Mouse (Mus musculus): Measurements from ENCODE around the gene Pigk.
A peak's percentile ranks its signal among the peaks of the same experiment; 100 is the strongest.

The Pigk gene

GRCm38 (mm10) chr3:152733011-152733410 is 19.1 kb downstream of the Pigk start:
- DNase-seq = no peak

GRCm38 (mm10) chr3:152733513-152733912 is 19.6 kb downstream of the Pigk start:
- DNase-seq = no peak

DNA sequence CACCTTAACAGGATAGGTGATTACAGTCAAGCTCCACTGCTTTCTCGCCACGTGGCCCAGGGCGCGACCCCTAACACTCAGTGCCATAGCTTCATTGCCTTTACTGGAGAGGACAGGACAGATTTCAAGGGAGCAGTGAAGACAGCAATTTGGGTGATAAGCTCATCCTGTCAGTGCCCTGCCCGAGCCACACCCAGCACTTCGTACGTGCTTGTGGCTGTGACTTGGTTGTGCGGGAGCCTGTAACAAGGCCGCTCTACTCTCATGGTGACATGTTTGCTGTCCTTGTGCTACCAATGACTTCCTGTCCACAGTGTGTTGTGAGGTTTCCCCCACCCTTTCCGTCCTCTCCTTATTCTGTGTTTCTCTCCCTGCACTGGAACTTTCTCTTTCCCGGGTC is 20.2 kb downstream of the Pigk start:
- DNase-seq = no peak

DNA sequence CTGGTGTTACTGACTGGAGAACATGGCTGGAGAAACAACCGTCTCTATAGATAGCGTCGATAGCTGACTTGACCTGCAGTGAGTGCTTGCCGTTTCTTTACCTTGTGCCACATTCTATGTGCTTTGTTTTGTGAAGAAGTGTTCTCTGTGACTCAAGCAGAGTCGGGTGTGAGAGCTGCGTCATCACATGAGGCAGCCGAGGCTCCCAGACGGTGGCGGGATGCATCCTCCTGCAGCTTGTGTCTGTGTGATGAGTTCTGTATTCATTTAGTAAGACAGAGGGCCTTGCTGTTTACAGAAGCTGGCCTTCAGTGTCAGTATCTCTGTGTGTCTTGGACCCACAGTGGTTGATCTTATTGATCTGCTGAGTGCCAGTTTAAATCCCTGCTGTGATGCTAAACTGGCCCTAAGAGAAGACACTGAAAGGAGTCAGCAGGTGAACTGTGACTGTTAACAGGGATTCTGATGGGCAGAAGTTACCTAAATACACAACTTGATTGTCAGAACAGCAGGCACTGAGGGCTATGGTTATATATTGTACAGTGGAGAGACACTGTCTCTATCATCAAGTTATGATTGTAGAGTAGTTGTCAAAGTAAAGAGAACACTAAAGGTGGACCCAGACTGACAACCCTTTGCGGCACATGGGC is 21.8 kb downstream of the Pigk start:
- no peak for DNase-seq

DNA sequence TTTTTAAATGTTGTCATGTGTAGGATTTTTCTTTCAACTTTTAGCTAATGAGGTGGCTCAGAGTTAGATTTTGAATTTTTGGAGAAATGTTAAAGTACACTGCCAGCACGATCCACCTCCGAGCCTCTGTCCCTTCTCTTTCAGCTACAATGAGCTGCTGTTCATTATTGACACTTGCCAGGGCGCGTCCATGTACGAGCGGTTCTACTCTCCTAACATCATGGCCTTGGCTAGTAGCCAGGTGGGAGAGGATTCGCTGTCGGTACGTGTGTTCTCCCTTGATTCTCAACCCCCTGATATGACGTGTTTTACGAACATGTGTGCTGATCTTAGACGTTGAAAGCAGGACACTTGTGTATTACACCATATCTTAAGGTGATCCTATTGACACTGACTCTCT is 30.4 kb downstream of the Pigk start:
- no peak for DNase-seq

GRCm38 (mm10) chr3:152745611-152746010 is 31.7 kb downstream of the Pigk start:
- DNase-seq = peak; percentile 45

DNA sequence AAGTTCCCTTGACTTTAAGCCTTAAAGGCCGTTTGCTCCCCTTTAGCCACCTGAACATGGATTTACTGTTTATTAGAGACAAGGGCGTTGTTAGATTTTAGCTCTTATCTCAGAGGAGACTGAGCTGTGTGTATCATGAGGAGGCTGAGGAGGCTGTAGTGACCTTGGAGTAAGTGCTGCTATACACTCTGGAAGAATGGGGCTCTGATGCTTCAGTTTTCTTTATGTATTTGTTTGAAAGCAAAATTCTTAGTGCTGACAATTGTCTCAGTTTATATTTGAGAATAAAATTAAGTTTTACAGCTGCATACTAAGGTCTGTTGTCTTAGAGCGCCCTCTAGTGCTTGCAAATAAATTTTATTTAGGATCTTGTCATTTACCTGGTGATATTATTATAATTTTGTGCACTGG is 35.6 kb downstream of the Pigk start:
- peak; percentile 54 for DNase-seq

DNA sequence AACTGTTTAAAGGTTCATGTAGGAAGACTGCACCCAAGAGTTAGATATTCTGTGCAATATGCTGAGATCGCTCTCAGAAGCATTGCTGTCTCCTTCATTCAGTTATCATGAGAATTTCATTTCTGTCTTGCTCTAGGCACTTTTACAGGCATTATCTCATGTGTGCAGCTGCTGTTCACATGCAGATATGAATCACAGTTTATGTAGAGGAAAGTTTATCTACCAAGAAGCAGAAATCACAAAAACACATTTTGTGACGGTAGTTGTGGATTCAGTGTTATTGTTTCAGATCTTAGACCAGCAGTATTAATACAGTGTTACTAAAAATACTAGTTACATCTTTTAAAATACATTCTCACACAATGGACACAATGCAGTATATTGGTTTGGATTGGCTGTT is 36.0 kb downstream of the Pigk start:
- DNase-seq = no peak

- no peak for DNase-seq
Observed at GRCm38 (mm10) chr3:152752911-152753310, 39.0 kb downstream of the Pigk start.

GRCm38 (mm10) chr3:152753345-152753744 is 39.4 kb downstream of the Pigk start:
- DNase-seq = no peak

- DNase-seq = peak; percentile 71
Observed at GRCm38 (mm10) chr3:152753920-152754764, 40.2 kb downstream of the Pigk start.

- DNase-seq = no peak
Observed at GRCm38 (mm10) chr3:152755515-152755914, 41.6 kb downstream of the Pigk start.

GRCm38 (mm10) chr3:152756896-152757295 is 43.0 kb downstream of the Pigk start:
- DNase-seq = no peak

DNA sequence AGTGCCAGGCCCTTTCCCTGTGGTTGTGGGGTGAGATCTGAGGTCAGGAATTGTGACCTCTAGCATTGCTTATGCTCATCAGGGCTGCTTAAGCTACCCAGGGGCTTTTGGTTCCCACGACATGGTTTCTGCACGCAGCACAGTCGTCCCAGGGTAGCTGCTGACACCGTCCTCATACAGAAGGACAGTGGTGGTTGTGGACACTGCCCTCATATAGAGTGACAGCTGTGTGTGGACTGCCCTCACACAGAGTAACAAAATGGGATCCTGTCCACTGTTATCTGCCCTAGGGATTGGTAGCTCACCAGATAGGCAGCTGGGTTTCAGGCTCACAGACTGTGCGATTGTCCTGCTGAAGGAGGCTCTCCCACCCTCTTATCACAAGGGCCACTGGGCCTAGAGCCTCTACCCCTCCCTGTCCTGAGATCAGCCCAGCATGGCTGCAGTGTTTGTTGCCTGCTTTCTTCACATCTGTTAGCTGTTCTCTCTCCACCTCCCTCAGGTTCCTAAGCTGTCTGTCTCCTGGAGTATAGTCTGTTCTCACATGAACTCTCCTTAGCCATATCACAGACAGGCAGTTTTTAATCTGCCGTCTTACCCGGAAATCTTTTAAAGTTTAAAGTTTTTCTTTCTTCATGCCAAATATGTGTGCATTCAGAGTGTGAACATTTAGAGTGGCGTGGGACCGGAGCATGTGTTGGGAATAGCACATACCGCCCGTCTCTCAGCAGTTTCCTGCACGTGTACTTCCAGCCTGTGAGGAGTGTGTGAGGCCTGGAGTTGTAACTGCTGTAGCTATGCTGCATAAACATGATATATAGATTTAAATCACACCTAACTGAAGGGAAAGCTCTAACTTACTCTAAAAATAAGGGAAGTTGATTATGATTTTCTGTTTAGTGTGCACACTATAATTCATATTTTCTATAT is 43.8 kb downstream of the Pigk start:
- DNase-seq = no peak

GRCm38 (mm10) chr3:152758500-152759032 is 44.7 kb downstream of the Pigk start:
- DNase-seq = no peak

DNA sequence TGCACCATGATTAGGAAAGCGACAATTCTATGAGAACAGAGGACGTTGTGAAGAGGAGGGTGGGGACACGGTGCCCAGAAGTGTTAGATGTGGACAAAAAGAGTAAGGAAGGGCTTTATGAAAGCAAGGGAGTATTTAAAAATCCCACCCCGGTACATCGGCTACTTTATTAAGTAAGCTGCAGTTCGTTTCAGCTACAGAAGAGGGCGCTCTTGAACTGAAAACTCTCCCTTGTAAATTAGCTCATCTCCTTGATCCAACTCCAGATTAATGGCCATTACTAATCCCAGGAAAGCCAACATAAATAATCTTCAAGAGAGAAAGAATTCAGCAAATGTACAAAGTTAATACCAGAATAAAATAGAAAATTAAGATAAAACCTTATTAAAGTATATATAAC is 47.2 kb downstream of the Pigk start:
- peak; percentile 71 for DNase-seq

GRCm38 (mm10) chr3:152761661-152762060 is 47.8 kb downstream of the Pigk start:
- DNase-seq = no peak

GRCm38 (mm10) chr3:152762302-152762701 is 48.4 kb downstream of the Pigk start:
- no peak for DNase-seq

- DNase-seq = no peak
Observed at GRCm38 (mm10) chr3:152763139-152763882, 49.4 kb downstream of the Pigk start.

DNA sequence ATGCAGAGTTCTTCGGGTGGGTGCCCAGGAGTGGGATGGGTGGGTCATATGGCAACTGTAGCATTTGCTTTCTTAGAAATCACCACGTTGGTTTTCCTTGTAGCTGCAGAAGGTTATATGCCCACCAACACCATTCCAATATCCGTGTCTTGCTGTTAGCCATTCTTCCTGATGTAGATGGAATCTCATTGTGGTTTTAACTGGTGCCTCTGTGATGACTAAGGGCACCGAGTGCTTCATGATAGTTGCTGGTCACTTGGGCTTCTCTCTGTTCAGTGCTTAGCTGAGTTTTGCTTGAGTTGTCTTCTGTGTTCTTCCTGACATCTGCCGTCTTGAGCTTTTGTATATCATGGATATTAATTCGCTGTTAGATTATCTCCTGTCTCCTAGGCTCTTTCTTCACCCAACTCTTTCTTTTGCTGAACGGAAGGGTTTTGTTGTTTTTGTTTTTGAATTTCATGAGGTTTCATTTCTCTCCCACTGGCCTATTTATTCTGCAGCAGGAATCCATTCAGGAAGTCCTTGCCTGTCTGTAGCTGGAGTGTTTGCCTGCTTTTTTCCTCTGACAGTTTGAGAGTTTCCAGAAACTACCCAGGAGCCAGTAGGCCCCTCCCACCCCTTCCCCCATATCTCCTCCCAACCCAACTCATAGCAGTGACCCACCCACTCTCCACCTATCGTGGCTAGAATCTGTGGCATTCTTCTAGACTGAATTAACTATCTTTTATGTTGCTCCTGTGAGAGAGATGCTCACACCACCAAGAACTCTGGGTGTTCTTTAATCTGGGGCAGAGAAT is 50.8 kb downstream of the Pigk start:
- no peak for DNase-seq

DNA sequence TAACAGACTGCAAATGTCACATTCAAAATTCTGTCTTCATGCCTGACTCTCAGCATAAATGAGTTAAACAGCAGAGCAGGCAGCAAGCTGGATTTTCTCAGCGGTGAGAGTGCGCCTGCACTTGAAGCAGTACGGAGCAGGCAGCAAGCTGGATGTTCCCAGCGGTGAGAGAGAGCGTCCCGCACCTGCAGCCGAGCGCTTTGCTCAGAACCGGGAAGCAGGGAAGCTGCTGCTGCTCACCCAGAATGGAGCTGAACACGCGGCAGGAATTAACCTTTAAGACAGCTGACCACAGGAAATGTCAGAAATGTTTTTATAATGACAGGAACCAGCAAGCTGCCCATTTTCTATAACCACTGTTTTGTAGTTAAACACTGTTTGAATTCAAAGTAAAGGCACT is 53.6 kb downstream of the Pigk start:
- DNase-seq = no peak

Data from cerebellum, adult 9-10 months (tissue).